Mouse (Mus musculus) liver, embryonic 12.5 days (tissue): Measurements from ENCODE around the gene Irf2. TPM values are rescaled to one million over a fixed set of nuclear protein-coding genes. Genes with fewer than 3 reads are reported as not detected.

Experiments used
- ATAC-seq: fragments of 200-750 bp; cut with Nextera tagmentation; 2 replicates; pipeline ENCODE4 v1.8.0; 2017; ENCODE audit warnings: moderate number of reproducible peaks, mild to moderate bottlenecking, moderate library complexity
- H3K27ac ChIP-seq: fragments of 300-500 bp; sonication (generic); 2 replicates; pipeline ENCODE4 v1.5.1; 2016; ENCODE audit warnings: mild to moderate bottlenecking
- H3K27me3 ChIP-seq: fragments of 300-500 bp; sonication (generic); replicated peaks from 2 replicates; pipeline ENCODE4 v1.6.1; 2016; ENCODE audit warnings: mild to moderate bottlenecking, moderate library complexity
- H3K36me3 ChIP-seq: fragments of 300-500 bp; sonication (generic); 2 replicates; pipeline ENCODE4 v1.6.1; 2016; ENCODE audit warnings: mild to moderate bottlenecking, moderate library complexity
- H3K4me1 ChIP-seq: fragments of 300-500 bp; sonication (generic); 2 replicates; pipeline ENCODE4 v1.6.1; 2016
- H3K4me2 ChIP-seq: fragments of 300-500 bp; sonication (generic); 2 replicates; pipeline ENCODE4 v1.6.1; 2016; ENCODE audit warnings: mild to moderate bottlenecking, moderate library complexity
- H3K4me3 ChIP-seq: fragments of 300-500 bp; sonication (generic); 2 replicates; pipeline ENCODE4 v1.5.1; 2016; ENCODE audit warnings: mild to moderate bottlenecking, moderate library complexity
- H3K9ac ChIP-seq: fragments of 300-500 bp; sonication (generic); 2 replicates; pipeline ENCODE4 v1.6.1; 2016; ENCODE audit warnings: mild to moderate bottlenecking, moderate library complexity
- H3K9me3 ChIP-seq: fragments of 300-500 bp; sonication (generic); replicated peaks from 2 replicates; pipeline ENCODE4 v1.6.1; 2016; ENCODE audit warnings: mild to moderate bottlenecking, moderate library complexity
- WGBS: fragments of 180-500 bp; shearing (Covaris S2); methylation state at CpG from one replicate; pipeline ENCODE4 v1.1.7; 2016; ENCODE audit not compliant: insufficient replicate concordance; 5-methylcytosine and 5-hydroxymethylcytosine counted together
- polyA plus RNA-seq: library from polyadenylated mRNA; unstranded; fragments of >200 nt; fragmentation: Nextera tagmentation; extraction: Ambion mirVana; gene quantifications from 2 replicates; pipeline ENCODE4 v1.2.1, GENCODE M21; 2016

The Irf2 gene
- polyA plus RNA-seq, 1 experiment from 2014 or later, result 14.8 TPM

GRCm38 (mm10) chr8:46818106-46818989 lies 78.8 kb downstream of the Irf2 start:
- Histone ChIP-seq H3K4me1 (peaks cover 18% of the 10 kb centered on the region), H3K9ac (no peak overlapping the region), H3K4me3 (no peak overlapping the region), H3K36me3 (peaks cover 52% of the 10 kb centered on the region), H3K27me3 (no peaks in the 10 kb centered on the region), H3K9me3 (no peaks in the 10 kb centered on the region), H3K27ac (no peak overlapping the region; the same call in 1 of the 2 replicates), H3K4me2 (no peak overlapping the region)
- no peak for ATAC-seq
- WGBS, result 63% methylated on average over 14 of the region's 14 CpGs

DNA sequence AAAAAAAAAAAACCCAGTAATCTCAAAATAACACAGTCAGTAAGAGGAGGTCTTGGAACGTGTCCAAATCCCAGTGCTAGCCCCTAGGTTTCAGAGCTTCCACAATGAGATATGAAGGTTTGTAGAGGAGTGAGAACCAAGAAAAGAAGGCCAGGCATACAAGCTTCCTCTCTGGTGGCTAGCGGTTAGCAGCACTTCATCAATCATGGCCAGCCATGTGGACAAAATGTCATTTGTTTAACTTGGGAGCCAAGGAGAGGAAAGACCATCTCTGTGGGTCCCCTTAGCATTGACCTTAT lies 79.4 kb downstream of the Irf2 start:
- no peak overlapping the region for H3K4me2 ChIP-seq
- 57% methylated on average over 2 of the region's 2 CpGs for WGBS
- no peak overlapping the region for H3K4me3 ChIP-seq
- peaks cover 53% of the 10 kb centered on the region for H3K36me3 ChIP-seq
- H3K27ac ChIP-seq, result no peak overlapping the region
- H3K9ac ChIP-seq, result no peak overlapping the region
- peaks cover 18% of the 10 kb centered on the region for H3K4me1 ChIP-seq
- H3K9me3 ChIP-seq, result no peaks in the 10 kb centered on the region
- ATAC-seq, result no peak
- no peaks in the 10 kb centered on the region for H3K27me3 ChIP-seq

- ATAC-seq, result no peak
- Histone ChIP-seq H3K9me3 (no peaks in the 10 kb centered on the region), H3K4me1 (peaks cover 17% of the 10 kb centered on the region), H3K27ac (no peak overlapping the region), H3K4me3 (no peak overlapping the region), H3K27me3 (no peaks in the 10 kb centered on the region), H3K9ac (no peak overlapping the region), H3K4me2 (no peak overlapping the region), H3K36me3 (peaks cover 16% of the 10 kb centered on the region; the same call in 1 of the 2 replicates)
- 89% methylated on average over 7 of the region's 7 CpGs for WGBS
Observed at GRCm38 (mm10) chr8:46828734-46829413, 89.3 kb downstream of the Irf2 start.

GRCm38 (mm10) chr8:46829414-46830111 lies 90.0 kb downstream of the Irf2 start:
- Histone ChIP-seq H3K27me3 (no peaks in the 10 kb centered on the region), H3K4me2 (no peak overlapping the region), H3K27ac (no peak overlapping the region), H3K9ac (no peak overlapping the region), H3K4me3 (no peak overlapping the region), H3K36me3 (peaks cover 15% of the 10 kb centered on the region; the same call in 1 of the 2 replicates), H3K9me3 (no peaks in the 10 kb centered on the region), H3K4me1 (peaks cover 17% of the 10 kb centered on the region)
- WGBS, result 74% methylated on average over 6 of the region's 6 CpGs
- no peak for ATAC-seq

GRCm38 (mm10) chr8:46830112-46830855 lies 90.8 kb downstream of the Irf2 start:
- H3K9me3 ChIP-seq, result no peaks in the 10 kb centered on the region
- no peak overlapping the region for H3K9ac ChIP-seq
- H3K4me2 ChIP-seq, result no peak overlapping the region
- no peak for ATAC-seq
- peaks cover 17% of the 10 kb centered on the region for H3K4me1 ChIP-seq
- peaks cover 20% of the 10 kb centered on the region; the same call in 1 of the 2 replicates for H3K36me3 ChIP-seq
- no peak overlapping the region for H3K4me3 ChIP-seq
- no peak overlapping the region for H3K27ac ChIP-seq
- H3K27me3 ChIP-seq, result no peaks in the 10 kb centered on the region
- WGBS, result 73% methylated on average over 11 of the region's 11 CpGs

DNA sequence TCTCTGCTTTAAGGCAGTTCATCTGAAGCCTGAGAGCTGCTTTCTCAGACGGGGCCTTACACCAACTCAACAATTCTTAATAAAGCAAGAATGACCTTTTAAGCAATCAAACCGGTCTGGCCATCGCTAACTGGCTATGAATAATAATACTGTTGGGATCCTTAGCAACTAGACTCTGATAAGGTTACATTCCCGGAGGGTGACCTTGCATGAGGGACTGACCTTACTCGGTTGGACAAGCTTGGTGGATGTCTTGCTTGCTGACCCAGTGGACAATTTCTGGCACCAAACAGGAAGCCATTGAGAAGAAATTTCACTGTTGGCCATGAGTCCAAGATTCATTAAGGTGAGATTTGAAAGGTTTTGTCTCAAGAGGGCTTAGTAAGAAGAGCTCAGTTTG lies 92.4 kb downstream of the Irf2 start:
- Histone ChIP-seq H3K4me3 (no peak overlapping the region), H3K9ac (no peak overlapping the region), H3K27ac (no peak overlapping the region), H3K27me3 (no peaks in the 10 kb centered on the region), H3K4me2 (no peak overlapping the region), H3K4me1 (peaks cover 17% of the 10 kb centered on the region), H3K36me3 (peaks cover 21% of the 10 kb centered on the region; the same call in 1 of the 2 replicates), H3K9me3 (no peaks in the 10 kb centered on the region)
- 78% methylated on average over 5 of the region's 5 CpGs for WGBS
- no peak for ATAC-seq

GRCm38 (mm10) chr8:46832399-46832798 lies 92.9 kb downstream of the Irf2 start:
- no peaks in the 10 kb centered on the region for H3K9me3 ChIP-seq
- H3K9ac ChIP-seq, result no peak overlapping the region
- no peak overlapping the region for H3K4me2 ChIP-seq
- 59% methylated on average over 3 of the region's 3 CpGs for WGBS
- peaks cover 17% of the 10 kb centered on the region for H3K4me1 ChIP-seq
- peaks cover 24% of the 10 kb centered on the region; the same call in 1 of the 2 replicates for H3K36me3 ChIP-seq
- no peak overlapping the region for H3K4me3 ChIP-seq
- H3K27me3 ChIP-seq, result no peaks in the 10 kb centered on the region
- no peak overlapping the region for H3K27ac ChIP-seq
- ATAC-seq, result no peak

DNA sequence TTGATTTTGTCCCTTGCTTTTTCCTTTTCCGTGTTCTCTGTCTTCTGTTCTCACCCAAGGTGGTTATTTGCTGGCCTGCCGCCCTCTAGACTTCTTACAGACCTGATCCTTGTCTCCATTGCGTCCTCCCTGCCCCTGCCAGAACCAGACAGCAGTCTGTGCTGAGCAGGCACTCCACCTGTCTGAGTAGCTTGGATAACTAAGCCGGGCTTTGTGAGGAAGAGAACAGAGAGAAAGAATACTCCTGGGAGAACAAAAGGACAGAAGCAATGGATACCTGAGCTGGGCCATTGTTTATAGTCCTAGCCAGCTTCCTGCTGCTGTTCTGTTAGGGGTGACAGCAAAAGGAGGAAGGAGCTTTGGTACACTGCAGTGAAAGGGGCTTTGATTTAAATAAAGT lies 94.2 kb downstream of the Irf2 start:
- Histone ChIP-seq H3K9ac (no peak overlapping the region), H3K4me1 (peaks cover 17% of the 10 kb centered on the region), H3K27me3 (no peaks in the 10 kb centered on the region), H3K36me3 (peaks cover 36% of the 10 kb centered on the region; the same call in 1 of the 2 replicates), H3K4me2 (no peak overlapping the region), H3K4me3 (no peak overlapping the region), H3K9me3 (no peaks in the 10 kb centered on the region), H3K27ac (no peak overlapping the region)
- 66% methylated on average over 4 of the region's 4 CpGs for WGBS
- ATAC-seq, result no peak

GRCm38 (mm10) chr8:46834440-46834839 lies 94.9 kb downstream of the Irf2 start:
- H3K4me2 ChIP-seq, result no peak overlapping the region

GRCm38 (mm10) chr8:46836011-46836652 lies 96.6 kb downstream of the Irf2 start:
- WGBS, result 89% methylated on average over 8 of the region's 8 CpGs
- no peak overlapping the region for H3K9ac ChIP-seq
- H3K4me3 ChIP-seq, result no peak overlapping the region
- peaks cover 12% of the 10 kb centered on the region for H3K4me1 ChIP-seq
- no peak overlapping the region for H3K27ac ChIP-seq
- peaks cover 54% of the 10 kb centered on the region for H3K36me3 ChIP-seq
- H3K9me3 ChIP-seq, result no peaks in the 10 kb centered on the region
- ATAC-seq, result no peak
- no peak overlapping the region for H3K4me2 ChIP-seq
- no peaks in the 10 kb centered on the region for H3K27me3 ChIP-seq

More at GRCm38 (mm10) chr8:46834440-46834839, 94.9 kb downstream of the Irf2 start:
- 71% methylated on average over 3 of the region's 3 CpGs for WGBS
- H3K27ac ChIP-seq, result no peak overlapping the region
- H3K9me3 ChIP-seq, result no peaks in the 10 kb centered on the region
- no peak for ATAC-seq
- H3K9ac ChIP-seq, result no peak overlapping the region
- H3K4me3 ChIP-seq, result no peak overlapping the region
- peaks cover 13% of the 10 kb centered on the region for H3K4me1 ChIP-seq
- H3K27me3 ChIP-seq, result no peaks in the 10 kb centered on the region
- peaks cover 43% of the 10 kb centered on the region for H3K36me3 ChIP-seq

DNA sequence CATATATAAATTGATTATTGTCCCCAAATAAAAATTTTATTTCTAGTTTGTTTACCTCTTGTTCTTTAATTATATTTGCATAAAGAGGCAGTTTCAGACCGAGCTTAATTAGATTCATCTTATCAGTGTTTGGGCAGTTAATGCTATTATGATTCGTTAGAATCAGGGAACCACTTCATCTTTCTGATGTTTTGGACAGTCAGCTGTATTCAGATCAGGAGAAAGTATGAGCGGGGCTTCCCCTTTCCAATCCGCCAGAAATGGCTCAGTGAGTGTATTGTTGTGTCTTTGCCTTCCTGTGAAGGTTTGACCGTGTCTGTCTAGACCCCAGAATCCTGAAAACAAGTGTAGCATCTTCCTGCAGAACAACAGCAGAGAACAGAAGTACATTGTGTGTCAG lies 97.4 kb downstream of the Irf2 start:
- no peak overlapping the region for H3K9ac ChIP-seq
- H3K4me1 ChIP-seq, result peaks cover 10% of the 10 kb centered on the region
- H3K4me3 ChIP-seq, result no peak overlapping the region
- H3K36me3 ChIP-seq, result peaks cover 51% of the 10 kb centered on the region
- WGBS, result 74% methylated on average over 5 of the region's 5 CpGs
- H3K27me3 ChIP-seq, result no peaks in the 10 kb centered on the region
- no peak for ATAC-seq
- no peak overlapping the region for H3K4me2 ChIP-seq
- H3K27ac ChIP-seq, result no peak overlapping the region
- H3K9me3 ChIP-seq, result no peaks in the 10 kb centered on the region
